Mouse (Mus musculus) embryonic stem cell, embryonic (primary cell): ENCODE data around the gene Cks1b.

Experiments used
- CTCF ChIA-PET, 4 experiments: fragments of 300-600 bp in 2 of 4; fragments of 350-600 bp in 2 of 4; sonication (Branson Sonifier 250); formaldehyde crosslinking; loops; one replicate each; lab custom pipeline; 2022; ENCODE audit warnings: inconsistent platforms in 2 of 4; lab: Charles Lee
- POLR2A ChIA-PET, 4 experiments: fragments of 300-600 bp in 2 of 4; fragments of 350-600 bp in 2 of 4; sonication (Branson Sonifier 250); formaldehyde crosslinking; loops; one replicate each; lab custom pipeline; 2022; ENCODE audit warnings: antibody characterized with exemption in 4 of 4, inconsistent platforms in 1 of 4; lab: Charles Lee

Cks1b gene

GRCm38 (mm10) chr3:89395806-89396653 lies 22.2 kb downstream of the Cks1b start:
- ChIA-PET CTCF (interaction anchor here (0.5 to 9.2 kb wide), 77 partner anchors 8 to 784 kb away, joined by 3 to 148 read pairs (median 4); partner anchors contain the start of genes Cks1b (in 3 of the 4), Flad1 (in 3 of the 4), Pmvk (in 3 of the 4) and Shc1 (in 3 of the 4)), POLR2A (interaction anchor here (0.5 to 14.6 kb wide), 53 partner anchors 8 to 294 kb away, joined by 3 to 192 read pairs (median 4); partner anchors contain the start of genes Cks1b (in 3 of the 4), Flad1 (in 3 of the 4), Pygo2 (in 3 of the 4) and Shc1 (in 3 of the 4))

- ChIA-PET POLR2A (interaction anchor here in 3 of 4 experiments (0.7 to 14.6 kb wide), 15 partner anchors 12 to 125 kb away, joined by 3 to 192 read pairs (median 13); partner anchors contain the start of genes Cks1b (in 2 of the 3), Shc1 (in 2 of the 3), Adam15 (in 1 of the 3) and Flad1 (in 1 of the 3)), CTCF (interaction anchor here in 3 of 4 experiments (0.8 to 9.2 kb wide), 25 partner anchors 9 to 336 kb away, joined by 3 to 148 read pairs (median 8); partner anchors contain the start of genes Flad1 (in 2 of the 3), Adam15 (in 1 of the 3), Cks1b (in 1 of the 3) and Efna3 (in 1 of the 3))
These were observed 22.8 kb downstream of the Cks1b start for GRCm38 (mm10) chr3:89395419-89395805.

DNA sequence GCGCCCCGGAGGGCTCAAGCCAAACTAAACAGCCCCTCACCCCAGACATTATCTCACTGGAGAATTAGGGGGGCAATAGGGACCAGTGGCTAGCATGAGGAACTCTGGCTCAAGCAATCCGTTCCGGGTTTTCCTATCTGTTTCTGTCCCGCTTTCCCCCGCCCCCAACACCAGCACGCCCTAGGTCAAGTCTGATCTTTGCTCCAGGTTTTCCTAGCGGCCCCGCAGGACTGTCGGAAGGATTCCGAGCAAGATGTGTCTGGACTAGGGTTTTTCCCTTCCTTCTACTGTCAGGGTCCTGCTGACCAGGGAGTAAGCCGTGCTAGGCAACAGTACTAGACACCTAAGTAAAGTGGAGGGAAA lies 23.3 kb downstream of the Cks1b start:
- POLR2A ChIA-PET, result interaction anchor here in 3 of 4 experiments (0.6 to 14.6 kb wide), 13 partner anchors 13 to 181 kb away, joined by 3 to 192 read pairs (median 17); partner anchors contain the start of genes Cks1b (in 3 of the 3), Shc1 (in 3 of the 3), Flad1 (in 1 of the 3) and Pmvk (in 1 of the 3)

DNA sequence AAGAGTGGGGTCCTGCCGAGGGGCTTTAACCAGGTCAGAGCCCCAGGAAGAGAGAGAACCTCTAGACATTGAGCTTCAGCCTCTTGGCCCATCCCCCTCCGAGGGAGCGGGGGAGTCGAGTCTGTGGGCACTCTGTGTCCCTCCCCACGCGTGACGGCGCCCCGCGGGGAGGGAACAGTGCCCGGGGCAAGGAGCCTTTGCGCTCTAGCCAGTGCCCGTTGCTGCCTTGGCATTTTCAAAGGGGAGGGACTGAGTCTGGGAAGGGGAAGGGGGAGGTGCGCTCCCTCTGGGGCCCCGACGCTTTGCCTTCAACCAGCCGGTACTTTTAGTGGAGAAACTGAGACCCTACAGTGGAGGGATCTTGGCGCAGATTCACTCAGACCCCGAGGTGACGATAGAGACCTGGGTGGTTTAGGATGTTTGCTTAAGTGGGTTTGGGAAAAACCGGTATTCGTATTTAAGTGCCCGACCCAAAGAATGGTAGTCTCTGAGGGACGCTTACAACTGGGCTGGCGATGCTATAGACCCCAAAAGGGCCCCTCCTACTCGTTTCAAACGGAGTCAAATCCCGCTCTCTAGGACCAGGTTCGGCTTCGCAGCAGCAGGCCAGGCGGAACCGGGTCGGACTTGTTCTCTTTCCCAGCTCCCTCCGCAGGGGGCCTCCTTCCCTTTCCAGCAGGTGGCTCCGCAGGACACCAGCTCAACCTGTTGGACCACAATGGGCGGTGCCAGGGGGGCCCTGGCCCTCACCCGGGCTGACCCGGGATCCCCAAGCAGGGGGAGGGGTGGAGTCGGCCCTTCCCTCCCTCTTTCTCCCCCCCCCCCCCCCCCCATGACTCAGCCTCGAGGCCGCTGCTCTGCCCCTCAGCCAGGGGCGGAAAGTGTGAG lies 23.9 kb downstream of the Cks1b start, which contains the start of gene Zbtb7b:
Zbtb7b (minus strand) TSS at position 771 of the 888 bp plus-strand sequence.
- ChIA-PET POLR2A (interaction anchor here (0.6 to 14.6 kb wide), 52 partner anchors 8 to 1093 kb away, joined by 3 to 192 read pairs (median 4); partner anchors contain the start of genes Cks1b (in 3 of the 4), Flad1 (in 3 of the 4), Shc1 (in 3 of the 4) and Adam15 (in 2 of the 4)), CTCF (interaction anchor here (0.7 to 9.2 kb wide), 20 partner anchors 11 to 483 kb away, joined by 3 to 148 read pairs (median 6); partner anchors contain the start of genes Adam15 (in 1 of the 4), Cks1b (in 1 of the 4), Krtcap2 (in 1 of the 4) and Pmvk (in 1 of the 4))

More for the DNA sequence above, 23.3 kb downstream of the Cks1b start:
- CTCF ChIA-PET, result interaction anchor here in 2 of 4 experiments (0.7 to 9.2 kb wide), 10 partner anchors 12 to 482 kb away, joined by 3 to 148 read pairs (median 10); partner anchors contain the start of gene Adam15 (in 1 of the 2)

GRCm38 (mm10) chr3:89393605-89394004 lies 24.6 kb downstream of the Cks1b start:
- ChIA-PET CTCF (interaction anchor here in 3 of 4 experiments (0.6 to 9.2 kb wide), 21 partner anchors 11 to 256 kb away, joined by 3 to 148 read pairs (median 6); partner anchors contain the start of genes Adam15 (in 1 of the 3), Cks1b (in 1 of the 3), Flad1 (in 1 of the 3) and Krtcap2 (in 1 of the 3)), POLR2A (interaction anchor here (0.6 to 14.6 kb wide), 57 partner anchors 9 to 854 kb away, joined by 3 to 192 read pairs (median 4); partner anchors contain the start of genes Cks1b (in 3 of the 4), Flad1 (in 3 of the 4), Shc1 (in 3 of the 4) and Adam15 (in 2 of the 4))

- POLR2A ChIA-PET, result interaction anchor here (0.6 to 14.6 kb wide), 55 partner anchors 9 to 855 kb away, joined by 3 to 192 read pairs (median 4); partner anchors contain the start of genes Cks1b (in 3 of the 4), Flad1 (in 3 of the 4), Shc1 (in 3 of the 4) and Adam15 (in 2 of the 4)
- CTCF ChIA-PET, result interaction anchor here in 3 of 4 experiments (0.6 to 9.2 kb wide), 17 partner anchors 10 to 163 kb away, joined by 3 to 148 read pairs (median 6); partner anchors contain the start of genes Adam15 (in 1 of the 3), Cks1b (in 1 of the 3), Flad1 (in 1 of the 3) and Krtcap2 (in 1 of the 3)
These were observed 25.3 kb downstream of the Cks1b start for GRCm38 (mm10) chr3:89392871-89393311.

DNA sequence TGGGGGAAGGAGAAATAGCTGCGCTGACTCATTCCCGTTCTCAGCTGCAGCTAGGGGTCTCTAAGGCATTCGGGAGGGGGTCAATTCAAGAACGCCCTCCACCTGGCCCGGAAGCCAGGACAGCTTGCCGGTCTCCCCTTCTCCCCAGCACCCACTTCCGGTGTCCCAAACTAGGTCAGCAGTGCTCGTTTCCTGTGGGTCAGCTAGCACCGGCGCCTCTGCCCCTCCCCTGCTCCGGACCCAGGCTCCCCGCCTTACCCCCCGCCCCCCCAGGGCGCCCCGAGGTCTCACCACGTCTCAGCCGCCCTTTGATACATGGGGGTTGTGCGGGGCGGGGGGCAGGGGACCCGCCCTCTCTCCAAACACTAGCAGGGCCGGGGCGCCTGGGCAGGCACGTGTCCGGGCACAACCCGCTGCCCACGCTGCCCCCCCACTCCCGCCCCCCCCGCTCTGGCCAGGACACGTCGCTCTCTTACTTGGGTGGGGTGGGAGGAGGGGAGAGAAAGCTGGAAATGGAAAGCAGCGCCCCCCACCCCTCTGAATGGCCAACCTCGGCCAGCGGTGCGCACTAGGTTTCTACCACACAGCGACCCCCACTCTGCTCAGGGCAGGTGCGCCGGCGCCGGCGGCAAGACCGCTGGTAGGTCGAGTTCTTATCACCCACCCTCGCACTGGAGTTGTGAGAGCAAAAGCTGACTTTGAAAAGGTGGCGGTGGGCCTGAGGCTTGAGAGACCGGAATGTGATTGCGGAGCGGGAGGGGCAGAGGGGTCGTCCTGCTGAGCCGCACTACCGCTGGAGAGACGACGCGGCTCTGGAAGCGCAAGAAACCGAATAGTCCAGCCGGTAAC lies 26.3 kb downstream of the Cks1b start:
- ChIA-PET CTCF (interaction anchor here (0.5 to 9.2 kb wide), 11 partner anchors 12 to 90 kb away, joined by 3 to 148 read pairs (median 5); no protein-coding TSS in a partner anchor), POLR2A (interaction anchor here in 3 of 4 experiments (0.6 to 14.6 kb wide), 35 partner anchors 9 to 1830 kb away, joined by 3 to 192 read pairs (median 4); partner anchors contain the start of genes Cks1b (in 2 of the 3), Pygo2 (in 2 of the 3), Shc1 (in 2 of the 3) and Adam15 (in 1 of the 3))

GRCm38 (mm10) chr3:89390699-89391662 lies 27.2 kb downstream of the Cks1b start:
- POLR2A ChIA-PET, result interaction anchor here in 3 of 4 experiments (0.6 to 14.6 kb wide), 24 partner anchors 8 to 810 kb away, joined by 3 to 192 read pairs (median 4); partner anchors contain the start of genes Cks1b (in 2 of the 3), Pygo2 (in 2 of the 3), Shc1 (in 2 of the 3) and Flad1 (in 1 of the 3)
- CTCF ChIA-PET, result interaction anchor here (0.6 to 9.2 kb wide), 13 partner anchors 11 to 954 kb away, joined by 3 to 148 read pairs (median 4); partner anchors contain the start of gene Flad1 (in 1 of the 4)

DNA sequence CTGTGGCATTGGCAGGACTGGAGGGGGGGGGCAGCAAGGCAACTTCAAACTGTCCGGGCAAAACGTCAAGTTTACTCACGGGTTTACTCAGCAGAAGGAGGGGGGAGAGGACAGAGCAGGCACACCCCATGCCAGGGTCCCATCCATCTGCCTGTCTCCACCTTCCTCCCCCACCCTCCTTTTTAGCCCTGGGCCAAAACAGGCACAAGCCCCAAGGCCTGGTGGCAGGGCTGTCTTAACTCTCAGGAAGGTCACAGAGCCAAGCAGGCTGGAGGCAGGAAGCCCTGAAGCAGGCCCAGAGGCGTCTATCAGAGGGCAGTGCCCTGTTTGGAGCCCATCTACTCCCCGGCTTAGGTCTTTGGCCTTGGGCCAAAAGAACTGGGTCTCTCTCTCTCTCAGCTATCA lies 28.1 kb downstream of the Cks1b start:
- ChIA-PET CTCF (interaction anchor here in 3 of 4 experiments (0.6 to 9.2 kb wide), 3 partner anchors 10 to 75 kb away, joined by 3 to 148 read pairs (median 3); partner anchors contain the start of gene Flad1 (in 1 of the 3)), POLR2A (interaction anchor here in 3 of 4 experiments (0.6 to 14.6 kb wide), 7 partner anchors 9 to 75 kb away, joined by 3 to 192 read pairs (median 123); partner anchors contain the start of genes Cks1b (in 2 of the 3), Shc1 (in 2 of the 3) and Flad1 (in 1 of the 3))

- ChIA-PET CTCF (interaction anchor here in 3 of 4 experiments (0.5 to 9.2 kb wide), 9 partner anchors 9 to 92 kb away, joined by 3 to 148 read pairs (median 4); partner anchors contain the start of genes Adam15 (in 1 of the 3), Pbxip1 (in 1 of the 3) and Pmvk (in 1 of the 3)), POLR2A (interaction anchor here in 3 of 4 experiments (0.7 to 12.8 kb wide), 18 partner anchors 8 to 287 kb away, joined by 3 to 189 read pairs (median 3); partner anchors contain the start of genes Cks1b (in 3 of the 3), Shc1 (in 3 of the 3), Dcst1 (in 1 of the 3) and Fdps (in 1 of the 3))
These were observed 29.1 kb downstream of the Cks1b start for GRCm38 (mm10) chr3:89388901-89389740.

DNA sequence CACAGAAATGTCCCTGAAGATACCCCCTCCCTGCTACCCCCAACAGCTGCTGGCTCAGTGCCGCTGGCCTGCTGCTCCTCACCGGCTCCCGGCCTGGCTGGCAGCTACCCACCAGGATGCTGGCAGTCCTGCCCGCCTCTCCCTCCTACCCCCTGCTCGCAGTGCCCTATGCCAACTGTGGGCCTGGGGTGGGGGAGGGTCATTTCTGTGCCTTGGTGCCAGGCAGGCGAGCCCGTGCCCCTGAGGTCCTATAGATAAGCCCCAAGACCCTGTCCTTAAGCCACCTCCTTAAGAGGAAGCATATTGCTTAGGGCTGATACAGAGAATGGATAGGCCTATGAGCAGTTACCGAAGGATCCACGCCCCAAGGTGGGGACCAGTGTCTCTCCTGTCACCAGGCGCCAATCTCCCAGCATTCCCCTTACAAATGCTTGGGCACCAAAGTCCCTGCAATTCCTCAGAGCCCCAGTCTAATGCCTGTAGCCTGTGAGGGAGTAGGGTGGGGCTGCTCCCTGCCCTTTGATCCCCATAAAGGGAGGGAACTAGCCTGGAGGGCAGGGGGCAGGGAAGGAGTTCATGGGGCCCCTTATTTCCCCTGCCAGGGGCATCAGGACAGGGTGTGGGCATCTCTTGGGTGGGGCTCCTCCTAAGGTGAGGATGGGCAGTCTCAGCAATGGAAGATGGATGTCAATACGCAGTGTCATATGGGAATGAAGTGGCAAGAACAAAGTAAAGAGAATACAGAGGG lies 29.9 kb downstream of the Cks1b start:
- ChIA-PET CTCF (interaction anchor here in 3 of 4 experiments (0.6 to 9.2 kb wide), 9 partner anchors 8 to 93 kb away, joined by 3 to 148 read pairs (median 4); partner anchors contain the start of genes Adam15 (in 1 of the 3) and Pbxip1 (in 1 of the 3)), POLR2A (interaction anchor here in 3 of 4 experiments (0.6 to 13.6 kb wide), 19 partner anchors 6 to 1048 kb away, joined by 3 to 189 read pairs (median 4); partner anchors contain the start of genes Cks1b (in 3 of the 3), Shc1 (in 3 of the 3), Adam15 (in 1 of the 3) and Fdps (in 1 of the 3))
